Mouse (Mus musculus): ENCODE data around the gene Ptges. TPM values are rescaled to one million over a fixed set of nuclear protein-coding genes. Genes with fewer than 3 reads are reported as not detected.
"Not testable (repeated sequence)": the region's sequence is repeated elsewhere in the genome, so short reads cannot be mapped to it uniquely, and the experiment has no call there.

Gene Ptges
- polyA plus RNA-seq, 1 experiment, result 3.9 TPM

- no peak overlapping the region for H3K27ac ChIP-seq (ENCODE audit: control insufficient read depth, insufficient read depth, low read depth, low read length)
- TF ChIP-seq CTCF (IDR thresholded peaks at IDR 0.05; ENCODE audit: control insufficient read depth, insufficient read depth, insufficient replicate concordance, low read depth, low read length), result no peak
- TF ChIP-seq POLR2A (IDR thresholded peaks at IDR 0.05; ENCODE audit: control insufficient read depth, low read depth, low read length), result no peak
- no peaks in the 10 kb centered on the region for H3K36me3 ChIP-seq (ENCODE audit: control insufficient read depth, insufficient read depth, low read length)
These were observed 10.8 kb downstream of the Ptges start for GRCm38 (mm10) chr2:30918780-30919329.

GRCm38 (mm10) chr2:30918126-30918525, 11.5 kb downstream of the Ptges start:
- TF ChIP-seq CTCF (IDR thresholded peaks at IDR 0.05; ENCODE audit: control insufficient read depth, insufficient read depth, insufficient replicate concordance, low read depth, low read length) (no peak), POLR2A (IDR thresholded peaks at IDR 0.05; ENCODE audit: control insufficient read depth, low read depth, low read length) (no peak)
- Histone ChIP-seq H3K27me3 (ENCODE audit: control insufficient read depth, insufficient read depth, low read length) (no peaks in the 10 kb centered on the region), H3K4me3 (ENCODE audit: control insufficient read depth, low read depth, low read length) (no peak overlapping the region), H3K4me1 (ENCODE audit: control insufficient read depth, insufficient read depth, low read length) (peaks cover 8% of the 10 kb centered on the region), H3K36me3 (ENCODE audit: control insufficient read depth, insufficient read depth, low read length) (no peaks in the 10 kb centered on the region), H3K27ac (ENCODE audit: control insufficient read depth, insufficient read depth, low read depth, low read length) (no peak overlapping the region)

More at GRCm38 (mm10) chr2:30918780-30919329, 10.8 kb downstream of the Ptges start:
- Histone ChIP-seq H3K4me1 (ENCODE audit: control insufficient read depth, insufficient read depth, low read length) (peaks cover 6% of the 10 kb centered on the region), H3K4me3 (ENCODE audit: control insufficient read depth, low read depth, low read length) (no peak overlapping the region), H3K27me3 (ENCODE audit: control insufficient read depth, insufficient read depth, low read length) (no peaks in the 10 kb centered on the region)

GRCm38 (mm10) chr2:30917649-30918048, 12.0 kb downstream of the Ptges start:
- no peaks in the 10 kb centered on the region for H3K27me3 ChIP-seq (ENCODE audit: control insufficient read depth, insufficient read depth, low read length)
- H3K4me1 ChIP-seq (ENCODE audit: control insufficient read depth, insufficient read depth, low read length), result peaks cover 8% of the 10 kb centered on the region
- H3K36me3 ChIP-seq (ENCODE audit: control insufficient read depth, insufficient read depth, low read length), result no peaks in the 10 kb centered on the region
- H3K27ac ChIP-seq (ENCODE audit: control insufficient read depth, insufficient read depth, low read depth, low read length), result no peak overlapping the region
- TF ChIP-seq CTCF (IDR thresholded peaks at IDR 0.05; ENCODE audit: control insufficient read depth, insufficient read depth, insufficient replicate concordance, low read depth, low read length) (no peak), POLR2A (IDR thresholded peaks at IDR 0.05; ENCODE audit: control insufficient read depth, low read depth, low read length) (no peak)
- H3K4me3 ChIP-seq (ENCODE audit: control insufficient read depth, low read depth, low read length), result no peak overlapping the region

- H3K27me3 ChIP-seq (ENCODE audit: control insufficient read depth, insufficient read depth, low read length); H3K4me1 ChIP-seq (ENCODE audit: control insufficient read depth, insufficient read depth, low read length); H3K27ac ChIP-seq (ENCODE audit: control insufficient read depth, insufficient read depth, low read depth, low read length); H3K36me3 ChIP-seq (ENCODE audit: control insufficient read depth, insufficient read depth, low read length): not testable (repeated sequence)
- H3K4me3 ChIP-seq (ENCODE audit: control insufficient read depth, low read depth, low read length), result peak overlapping the region; percentile 27; the same call in 1 of the 2 replicates
These were observed 13.7 kb downstream of the Ptges start for GRCm38 (mm10) chr2:30915933-30916332.

DNA sequence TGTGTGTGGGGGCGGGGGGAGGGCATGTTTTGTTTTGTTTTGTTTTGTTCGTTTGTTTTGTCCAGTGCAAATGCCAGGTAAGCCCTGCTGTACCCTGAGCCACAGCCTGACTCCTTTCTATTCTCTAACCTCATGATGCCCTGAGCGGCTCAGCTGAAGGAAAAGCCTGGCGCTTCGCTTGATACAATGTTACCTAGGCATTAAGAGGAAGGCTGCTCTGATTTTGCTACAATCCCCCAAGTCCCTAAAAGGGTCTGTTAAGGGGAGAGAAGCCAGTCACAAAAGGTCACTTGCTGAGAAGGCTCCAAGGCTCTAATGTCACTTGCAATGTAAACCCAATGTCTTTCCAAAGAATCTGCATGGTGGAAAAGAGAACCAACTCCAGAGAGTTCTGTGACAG, 14.3 kb downstream of the Ptges start:
- Histone ChIP-seq H3K27ac (ENCODE audit: control insufficient read depth, insufficient read depth, low read depth, low read length) (no peak overlapping the region), H3K27me3 (ENCODE audit: control insufficient read depth, insufficient read depth, low read length) (no peaks in the 10 kb centered on the region), H3K36me3 (ENCODE audit: control insufficient read depth, insufficient read depth, low read length) (no peaks in the 10 kb centered on the region), H3K4me3 (ENCODE audit: control insufficient read depth, low read depth, low read length) (peak overlapping the region; percentile 43; the same call in 1 of the 2 replicates), H3K4me1 (ENCODE audit: control insufficient read depth, insufficient read depth, low read length) (peaks cover 8% of the 10 kb centered on the region)
- no peak for TF ChIP-seq POLR2A (IDR thresholded peaks at IDR 0.05; ENCODE audit: control insufficient read depth, low read depth, low read length)
- no peak for TF ChIP-seq CTCF (IDR thresholded peaks at IDR 0.05; ENCODE audit: control insufficient read depth, insufficient read depth, insufficient replicate concordance, low read depth, low read length)

DNA sequence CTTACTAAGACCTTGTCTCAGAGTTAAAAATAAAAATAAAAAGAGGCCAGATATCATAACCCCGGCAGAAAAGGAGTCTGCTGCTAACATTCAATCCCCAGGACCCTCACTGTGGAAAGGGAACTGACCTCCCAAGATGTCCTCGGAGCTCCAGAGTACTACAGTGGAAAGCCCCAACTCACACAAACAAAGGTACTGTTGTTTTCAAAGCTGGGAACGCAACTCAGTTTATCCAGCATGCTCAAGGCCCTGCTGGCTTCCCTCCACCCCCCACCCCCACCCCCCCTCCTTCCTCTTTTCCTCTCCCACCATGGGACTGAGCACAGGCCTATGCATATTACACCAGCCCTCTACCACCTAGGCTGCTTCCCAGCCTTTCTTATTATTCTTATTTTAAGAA, 14.8 kb downstream of the Ptges start:
- H3K36me3 ChIP-seq (ENCODE audit: control insufficient read depth, insufficient read depth, low read length), result no peaks in the 10 kb centered on the region
- no peak overlapping the region for H3K27ac ChIP-seq (ENCODE audit: control insufficient read depth, insufficient read depth, low read depth, low read length)
- H3K4me3 ChIP-seq (ENCODE audit: control insufficient read depth, low read depth, low read length), result no peak overlapping the region
- no peaks in the 10 kb centered on the region for H3K27me3 ChIP-seq (ENCODE audit: control insufficient read depth, insufficient read depth, low read length)
- peaks cover 8% of the 10 kb centered on the region for H3K4me1 ChIP-seq (ENCODE audit: control insufficient read depth, insufficient read depth, low read length)
- TF ChIP-seq CTCF (IDR thresholded peaks at IDR 0.05; ENCODE audit: control insufficient read depth, insufficient read depth, insufficient replicate concordance, low read depth, low read length) (no peak), POLR2A (IDR thresholded peaks at IDR 0.05; ENCODE audit: control insufficient read depth, low read depth, low read length) (no peak)

DNA sequence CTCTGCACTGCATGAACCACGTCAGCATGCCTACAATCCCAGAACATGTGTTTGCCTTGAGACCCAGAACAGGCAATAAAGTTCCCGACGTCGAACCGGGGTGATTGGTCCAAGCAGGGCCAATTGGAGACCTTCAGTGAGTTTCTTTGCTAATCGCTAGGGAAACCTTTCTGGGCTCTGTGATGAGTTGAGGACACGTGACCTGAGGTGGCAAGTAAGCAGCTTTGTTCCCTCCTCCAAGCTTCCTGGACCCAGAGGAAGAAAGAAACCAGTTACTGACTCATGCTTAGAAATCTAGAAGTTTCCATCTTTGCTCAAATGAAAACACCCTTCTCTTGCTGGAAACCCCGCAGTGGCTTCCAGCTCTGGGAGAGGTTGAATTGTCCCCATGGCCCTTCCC, 16.6 kb downstream of the Ptges start:
- Histone ChIP-seq H3K36me3 (ENCODE audit: control insufficient read depth, insufficient read depth, low read length) (no peaks in the 10 kb centered on the region), H3K4me3 (ENCODE audit: control insufficient read depth, low read depth, low read length) (no peak overlapping the region), H3K4me1 (ENCODE audit: control insufficient read depth, insufficient read depth, low read length) (peaks cover 8% of the 10 kb centered on the region), H3K27ac (ENCODE audit: control insufficient read depth, insufficient read depth, low read depth, low read length) (no peak overlapping the region), H3K27me3 (ENCODE audit: control insufficient read depth, insufficient read depth, low read length) (no peaks in the 10 kb centered on the region)
- no peak for TF ChIP-seq CTCF (IDR thresholded peaks at IDR 0.05; ENCODE audit: control insufficient read depth, insufficient read depth, insufficient replicate concordance, low read depth, low read length)
- no peak for TF ChIP-seq POLR2A (IDR thresholded peaks at IDR 0.05; ENCODE audit: control insufficient read depth, low read depth, low read length)

- H3K36me3 ChIP-seq (ENCODE audit: control insufficient read depth, insufficient read depth, low read length), result no peaks in the 10 kb centered on the region
- no peak overlapping the region for H3K4me3 ChIP-seq (ENCODE audit: control insufficient read depth, low read depth, low read length)
- H3K4me1 ChIP-seq (ENCODE audit: control insufficient read depth, insufficient read depth, low read length), result peaks cover 8% of the 10 kb centered on the region
- TF ChIP-seq POLR2A (IDR thresholded peaks at IDR 0.05; ENCODE audit: control insufficient read depth, low read depth, low read length) (no peak), CTCF (IDR thresholded peaks at IDR 0.05; ENCODE audit: control insufficient read depth, insufficient read depth, insufficient replicate concordance, low read depth, low read length) (no peak)
- H3K27ac ChIP-seq (ENCODE audit: control insufficient read depth, insufficient read depth, low read depth, low read length), result no peak overlapping the region; the same call in 1 of the 2 replicates
- no peaks in the 10 kb centered on the region for H3K27me3 ChIP-seq (ENCODE audit: control insufficient read depth, insufficient read depth, low read length)
These were observed 17.3 kb downstream of the Ptges start for GRCm38 (mm10) chr2:30912291-30912773.

Data from testis, adult 2 months (tissue).